Mouse (Mus musculus): ENCODE measurements at regions not wholly inside any gene's neighbourhood (a gene's known extent, or its start where the extent isn't known, plus 50 kb on each side); places are given as distances from the start of the nearest gene placed in this dataset.

GRCm38 (mm10) chr5:46024138-46024537 lies 166.7 kb upstream of the Lcorl start:
- no peak for TF ChIP-seq GATA4 (IDR thresholded peaks at IDR 0.05; ENCODE audit: insufficient replicate concordance, low read length)

GRCm38 (mm10) chr5:46023456-46023855 lies 166.0 kb upstream of the Lcorl start:
- TF ChIP-seq GATA4 (IDR thresholded peaks at IDR 0.05; ENCODE audit: insufficient replicate concordance, low read length), result no peak

GRCm38 (mm10) chr5:46022047-46022422 lies 164.6 kb upstream of the Lcorl start:
- no peak for TF ChIP-seq GATA4 (IDR thresholded peaks at IDR 0.05; ENCODE audit: insufficient replicate concordance, low read length)

- TF ChIP-seq GATA4 (IDR thresholded peaks at IDR 0.05; ENCODE audit: insufficient replicate concordance, low read length), result no peak
Measured at GRCm38 (mm10) chr5:46021398-46022046, 164.1 kb upstream of the Lcorl start.

GRCm38 (mm10) chr5:46020175-46020574 lies 162.8 kb upstream of the Lcorl start:
- TF ChIP-seq GATA4 (IDR thresholded peaks at IDR 0.05; ENCODE audit: insufficient replicate concordance, low read length), result no peak

GRCm38 (mm10) chr5:46007446-46007845 lies 150.0 kb upstream of the Lcorl start:
- TF ChIP-seq GATA4 (IDR thresholded peaks at IDR 0.05; ENCODE audit: insufficient replicate concordance, low read length), result no peak

- TF ChIP-seq GATA4 (IDR thresholded peaks at IDR 0.05; ENCODE audit: insufficient replicate concordance, low read length), result no peak
Measured at GRCm38 (mm10) chr5:46006691-46007090, 149.3 kb upstream of the Lcorl start.

- TF ChIP-seq GATA4 (IDR thresholded peaks at IDR 0.05; ENCODE audit: insufficient replicate concordance, low read length), result no peak
Measured at GRCm38 (mm10) chr5:46006228-46006627, 148.8 kb upstream of the Lcorl start.

GRCm38 (mm10) chr5:46005631-46006030 lies 148.2 kb upstream of the Lcorl start:
- TF ChIP-seq GATA4 (IDR thresholded peaks at IDR 0.05; ENCODE audit: insufficient replicate concordance, low read length), result no peak

GRCm38 (mm10) chr5:46002011-46002410 lies 144.6 kb upstream of the Lcorl start:
- TF ChIP-seq GATA4 (IDR thresholded peaks at IDR 0.05; ENCODE audit: insufficient replicate concordance, low read length), result no peak

- no peak for TF ChIP-seq GATA4 (IDR thresholded peaks at IDR 0.05; ENCODE audit: insufficient replicate concordance, low read length)
Measured at GRCm38 (mm10) chr5:45957766-45958165, 100.4 kb upstream of the Lcorl start.

- TF ChIP-seq GATA4 (IDR thresholded peaks at IDR 0.05; ENCODE audit: insufficient replicate concordance, low read length), result no peak
Measured at GRCm38 (mm10) chr5:45943970-45944369, 86.6 kb upstream of the Lcorl start.

- TF ChIP-seq GATA4 (IDR thresholded peaks at IDR 0.05; ENCODE audit: insufficient replicate concordance, low read length), result no peak
Measured at GRCm38 (mm10) chr5:45932970-45933369, 75.6 kb upstream of the Lcorl start.

GRCm38 (mm10) chr5:45931252-45931651 lies 73.8 kb upstream of the Lcorl start:
- no peak for TF ChIP-seq GATA4 (IDR thresholded peaks at IDR 0.05; ENCODE audit: insufficient replicate concordance, low read length)

GRCm38 (mm10) chr5:45925879-45926410 lies 68.5 kb upstream of the Lcorl start:
- no peak for TF ChIP-seq GATA4 (IDR thresholded peaks at IDR 0.05; ENCODE audit: insufficient replicate concordance, low read length)

GRCm38 (mm10) chr5:45923907-45924594 lies 66.6 kb upstream of the Lcorl start:
- TF ChIP-seq GATA4 (IDR thresholded peaks at IDR 0.05; ENCODE audit: insufficient replicate concordance, low read length), result no peak

Measured in liver, adult (tissue).